Mouse (Mus musculus) brain, adult 2 months (tissue): ENCODE measurements at regions not wholly inside any gene's neighbourhood (a gene's known extent, or its start where the extent isn't known, plus 50 kb on each side); places are given as distances from the start of the nearest gene placed in this dataset.

Experiments used
- DNase-seq: peaks from one replicate; pipeline ENCODE4 v3.0.0; 2011; ENCODE audit warnings: low read depth, low spot score

GRCm38 (mm10) chr5:119139336-119139735 lies 531.1 kb upstream of the Tbx3 start:
- DNase-seq, result no peak

- DNase-seq, result no peak
Observed at GRCm38 (mm10) chr5:119139816-119140215, 530.7 kb upstream of the Tbx3 start.

- no peak for DNase-seq
Observed at GRCm38 (mm10) chr5:119143411-119143810, 527.1 kb upstream of the Tbx3 start.

GRCm38 (mm10) chr5:119149389-119150185 lies 520.9 kb upstream of the Tbx3 start:
- DNase-seq, result no peak

- peak; percentile 14 for DNase-seq
Observed at GRCm38 (mm10) chr5:119153086-119153485, 517.4 kb upstream of the Tbx3 start.

GRCm38 (mm10) chr5:119156638-119157037 lies 513.8 kb upstream of the Tbx3 start:
- peak; percentile 5 for DNase-seq

GRCm38 (mm10) chr5:119158171-119158570 lies 512.3 kb upstream of the Tbx3 start:
- no peak for DNase-seq

GRCm38 (mm10) chr5:119162132-119162675 lies 508.3 kb upstream of the Tbx3 start:
- DNase-seq, result no peak

GRCm38 (mm10) chr5:119167718-119168117 lies 502.8 kb upstream of the Tbx3 start:
- peak; percentile 92 for DNase-seq

GRCm38 (mm10) chr5:119169274-119169673 lies 501.2 kb upstream of the Tbx3 start:
- DNase-seq, result no peak

GRCm38 (mm10) chr5:119171626-119172025 lies 498.8 kb upstream of the Tbx3 start:
- DNase-seq, result no peak

GRCm38 (mm10) chr5:119178805-119179204 lies 491.7 kb upstream of the Tbx3 start:
- DNase-seq, result no peak

GRCm38 (mm10) chr5:119183545-119184047 lies 486.9 kb upstream of the Tbx3 start:
- DNase-seq, result no peak

- DNase-seq, result no peak
Observed at GRCm38 (mm10) chr5:119186611-119187010, 483.9 kb upstream of the Tbx3 start.

GRCm38 (mm10) chr5:119188476-119188875 lies 482.0 kb upstream of the Tbx3 start:
- DNase-seq, result no peak

GRCm38 (mm10) chr5:119193699-119194681 lies 476.5 kb upstream of the Tbx3 start:
- DNase-seq, result no peak

GRCm38 (mm10) chr5:119199906-119200305 lies 470.6 kb upstream of the Tbx3 start:
- DNase-seq, result no peak

- no peak for DNase-seq
Observed at GRCm38 (mm10) chr5:119201251-119201650, 469.2 kb upstream of the Tbx3 start.

GRCm38 (mm10) chr5:119204736-119205135 lies 465.7 kb upstream of the Tbx3 start:
- DNase-seq, result no peak

- no peak for DNase-seq
Observed at GRCm38 (mm10) chr5:119208077-119208476, 462.4 kb upstream of the Tbx3 start.

- peak; percentile 79 for DNase-seq
Observed at GRCm38 (mm10) chr5:119213196-119213595, 457.3 kb upstream of the Tbx3 start.
